ENCODE assay signal across 8 mouse cellular contexts in the genomic region with DNA sequence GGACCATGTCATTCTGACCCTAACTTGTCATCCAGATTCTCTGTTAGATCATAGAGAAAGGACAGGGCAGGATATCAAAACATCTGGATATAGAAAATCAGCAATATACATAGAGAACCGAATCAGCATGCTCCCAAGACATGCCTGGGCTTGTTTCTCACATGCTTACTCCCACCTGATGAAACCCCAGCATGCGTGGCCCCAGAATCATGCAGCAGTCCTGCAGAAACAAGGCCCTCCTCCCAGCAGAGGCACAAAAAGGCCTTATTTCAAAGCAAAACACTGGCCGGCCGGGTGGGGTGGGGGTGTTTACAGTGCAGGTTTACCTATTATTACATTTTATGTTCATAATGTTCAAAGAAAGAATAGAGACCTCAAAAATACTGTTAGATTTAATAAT. TPM values are rescaled to one million over a fixed set of nuclear protein-coding genes. Genes with fewer than 3 reads are reported as not detected.
DNase-seq lines count a peak whose midpoint lies in the region; ATAC-seq and TF ChIP-seq lines count a peak whose summit lies in the region.

No protein-coding gene starts in this region.

- WGBS in forebrain, postnatal 0 days, result 25% methylated on average over 4 of the region's 4 CpGs

- peaks cover 4% of the 10 kb centered on the region; the same call in 1 of the 2 replicates for H3K4me1 ChIP-seq in forebrain, postnatal 0 days (ENCODE audit: insufficient read depth)

- no peak for DNase-seq in layer of hippocampus, adult 2 months (ENCODE audit: low spot score in 2 of 2)
- no peak for DNase-seq in layer of hippocampus, postnatal 14 days (ENCODE audit: low spot score in 2 of 2)
- peak; percentile 85 for DNase-seq in R1 (ENCODE audit: low read depth, low spot score)
- DNase-seq in forebrain, postnatal 0 days, result peak; percentile 25
- DNase-seq in urinary bladder, postnatal 10 days (ENCODE audit: low spot score), result no peak
- no peak for DNase-seq in ovary, postnatal 14 days (ENCODE audit: low spot score)
- no peak for DNase-seq in lung, postnatal 25 days (ENCODE audit: low spot score)

- H3K27ac ChIP-seq in layer of hippocampus, adult 2 months, result no peak overlapping the region
- H3K27ac ChIP-seq in forebrain, postnatal 0 days (ENCODE audit: low read depth, low read length), result no peak overlapping the region

- TF ChIP-seq CTCF in layer of hippocampus, adult 2 months (conservative IDR thresholded peaks at IDR 0.05), result no peak
- no peak for TF ChIP-seq CTCF in forebrain, postnatal 0 days (IDR thresholded peaks at IDR 0.05; ENCODE audit: low read depth)

- peaks cover 53% of the 10 kb centered on the region for H3K79me2 ChIP-seq in myocyte (ENCODE audit: control insufficient read depth, insufficient read depth)

- peak overlapping the region; percentile 74 for H3K4me3 ChIP-seq in layer of hippocampus, adult 2 months
- peak overlapping the region; percentile 70 for H3K4me3 ChIP-seq in forebrain, postnatal 0 days (ENCODE audit: low read depth, low read length)
- peak overlapping the region; percentile 73 for H3K4me3 ChIP-seq in myocyte

- H3K36me3 ChIP-seq in forebrain, postnatal 0 days (ENCODE audit: insufficient read depth), result no peaks in the 10 kb centered on the region
- H3K36me3 ChIP-seq in myocyte (ENCODE audit: control insufficient read depth, insufficient read depth), result peaks cover 2% of the 10 kb centered on the region

- H3K9me3 ChIP-seq in forebrain, postnatal 0 days (ENCODE audit: low read length), result no peaks in the 10 kb centered on the region

- H3ac ChIP-seq in myocyte (ENCODE audit: control insufficient read depth, insufficient read length), result no peak overlapping the region

- H3K9ac ChIP-seq in forebrain, postnatal 0 days, result peak overlapping the region; percentile 85

- peak overlapping the region; percentile 58 for H3K4me2 ChIP-seq in forebrain, postnatal 0 days (ENCODE audit: low read depth)
- H3K4me2 ChIP-seq in myocyte (ENCODE audit: low read depth), result peak overlapping the region; percentile 76

- peak; percentile 33 for TF ChIP-seq POLR2A in myocyte (IDR thresholded peaks at IDR 0.05; ENCODE audit: insufficient read length, low read depth)

- H3K27me3 ChIP-seq in forebrain, postnatal 0 days (ENCODE audit: insufficient read depth, low read length), result no peaks in the 10 kb centered on the region
- no peaks in the 10 kb centered on the region for H3K27me3 ChIP-seq in myocyte (ENCODE audit: control insufficient read depth, insufficient read depth, insufficient read length)

- ATAC-seq in forebrain, postnatal 0 days, result no peak

TF ChIP-seq in myocyte, 11 proteins besides CTCF, POLR2A, EP300 and RAD21:
- TF ChIP-seq POLR2AphosphoS2 (IDR thresholded peaks at IDR 0.05; ENCODE audit: insufficient read length, low read depth) (no peak), TCF12 (IDR thresholded peaks at IDR 0.05; ENCODE audit: insufficient read depth, poor library complexity, severe bottlenecking) (no peak), MAX (IDR thresholded peaks at IDR 0.05; ENCODE audit: low read depth) (peak; percentile 86)

RNA-seq across cellular contexts. Expression of gene Zmat3, which starts 1.6 kb away (rescaled TPM):
- total RNA-seq in layer of hippocampus, adult 2 months (2021), result 10 to 100 TPM; 58.2 to 59.9 TPM
- 10 to 100 TPM; 83.6 TPM for total RNA-seq in layer of hippocampus, postnatal 14 days (2021)
- 9.5 and 13.9 TPM in 2 replicates for total RNA-seq in forebrain, postnatal 0 days (2014; rRNA removed)
- polyA plus RNA-seq in forebrain, postnatal 0 days (2015; fragmentation: Nextera tagmentation; extraction: Ambion mirVana), result 3.0 and 4.9 TPM in 2 replicates
- 13.0 TPM for polyA plus RNA-seq in myocyte (2012; fragmentation: generic; extraction: Trizol)

RNA-seq across cellular contexts. Expression of gene Pik3ca, which starts 33.3 kb away (rescaled TPM):
- total RNA-seq in layer of hippocampus, adult 2 months (2021), result 10 to 100 TPM; 47.8 to 51.9 TPM
- total RNA-seq in layer of hippocampus, postnatal 14 days (2021), result 10 to 100 TPM; 47.7 to 54.5 TPM
- total RNA-seq in forebrain, postnatal 0 days (2014; rRNA removed), result 45.3 and 55.4 TPM in 2 replicates
- 7.0 and 8.0 TPM in 2 replicates for polyA plus RNA-seq in forebrain, postnatal 0 days (2015; fragmentation: Nextera tagmentation; extraction: Ambion mirVana)
- polyA plus RNA-seq in myocyte (2012; fragmentation: generic; extraction: Trizol), result 11.7 TPM

Comparison
In these comparisons a context has a peak if more than half of its experiments do, and no peak if none do; other contexts are left out.
1. DNase-seq: peak in R1 (single experiment) and forebrain, postnatal 0 days (single experiment); none in layer of hippocampus, adult 2 months (0 of 2), layer of hippocampus, postnatal 14 days (0 of 2), urinary bladder, postnatal 10 days (single experiment), ovary, postnatal 14 days (single experiment) and lung, postnatal 25 days (single experiment).
2. Peak in every context shown above with its lines, with median percentiles within 50 percentile points of each other: H3K4me3 ChIP-seq.